15 mouse cellular contexts compared by ENCODE assay signal in genomic region chr2:118706436-118706835, GRCm38 (mm10). TPM values are rescaled to one million over a fixed set of nuclear protein-coding genes. Genes with fewer than 3 reads are reported as not detected.
A peak's percentile ranks its signal among the peaks of the same experiment; 100 is the strongest.
DNase-seq lines count a peak whose midpoint lies in the region; ATAC-seq and TF ChIP-seq lines count a peak whose summit lies in the region.
"Had no signal": no experiment of that assay in that cellular context is flagged by ENCODE, and none has a peak within 500 bp of the region (broad histone marks: within the 10 kb centered on the region; RNA-seq: fewer than 3 reads in every experiment).

No protein-coding gene starts in this region.

- WGBS in forebrain, embryonic 16.5 days: 5% methylated on average over 6 of the region's 6 CpGs
- 5% methylated on average over 6 of the region's 6 CpGs for WGBS in forebrain, embryonic 10.5 days
- 17% methylated on average over 6 of the region's 6 CpGs for WGBS in hindbrain, postnatal 0 days
- WGBS in hindbrain, embryonic 16.5 days: 18% methylated on average over 6 of the region's 6 CpGs
- 11% methylated on average over 6 of the region's 6 CpGs for WGBS in kidney, embryonic 16.5 days
- 6% methylated on average over 6 of the region's 6 CpGs for WGBS in hindbrain, embryonic 14.5 days

- no peaks in the 10 kb centered on the region for H3K9me3 ChIP-seq in forebrain, embryonic 16.5 days (ENCODE audit: control insufficient read depth, low read length)
- no peaks in the 10 kb centered on the region for H3K9me3 ChIP-seq in forebrain, embryonic 10.5 days
- no peaks in the 10 kb centered on the region for H3K9me3 ChIP-seq in hindbrain, postnatal 0 days (ENCODE audit: low read length)
- H3K9me3 ChIP-seq in hindbrain, embryonic 16.5 days (ENCODE audit: control insufficient read depth, low read length): no peaks in the 10 kb centered on the region
- H3K9me3 ChIP-seq in kidney, embryonic 16.5 days (ENCODE audit: low read length): no peaks in the 10 kb centered on the region
- no peaks in the 10 kb centered on the region for H3K9me3 ChIP-seq in hindbrain, embryonic 14.5 days (ENCODE audit: control insufficient read depth, low read length)
- H3K9me3 ChIP-seq: embryonic facial prominence, embryonic 15.5 days; liver, embryonic 12.5 days had no signal

- no peaks in the 10 kb centered on the region for H3K36me3 ChIP-seq in forebrain, embryonic 16.5 days (ENCODE audit: control insufficient read depth, insufficient read depth)
- H3K36me3 ChIP-seq in forebrain, embryonic 10.5 days (replicated peaks): no peaks in the 10 kb centered on the region
- H3K36me3 ChIP-seq in hindbrain, postnatal 0 days (ENCODE audit: insufficient read depth, low read length): no peaks in the 10 kb centered on the region
- no peaks in the 10 kb centered on the region for H3K36me3 ChIP-seq in hindbrain, embryonic 16.5 days (ENCODE audit: control insufficient read depth, insufficient read depth, low read length)
- no peaks in the 10 kb centered on the region for H3K36me3 ChIP-seq in kidney, embryonic 16.5 days (ENCODE audit: insufficient read depth, low read length)
- no peaks in the 10 kb centered on the region for H3K36me3 ChIP-seq in hindbrain, embryonic 14.5 days (replicated peaks; ENCODE audit: control insufficient read depth, insufficient read depth)
- H3K36me3 ChIP-seq: embryonic facial prominence, embryonic 15.5 days; liver, embryonic 12.5 days had no signal

- no peak overlapping the region for H3K9ac ChIP-seq in forebrain, embryonic 16.5 days (replicated peaks; ENCODE audit: low read depth, low read length)
- H3K9ac ChIP-seq in hindbrain, postnatal 0 days (replicated peaks; ENCODE audit: low read length): no peak overlapping the region
- no peak overlapping the region for H3K9ac ChIP-seq in hindbrain, embryonic 16.5 days (ENCODE audit: low read depth, low read length)
- H3K9ac ChIP-seq in kidney, embryonic 16.5 days (replicated peaks; ENCODE audit: low read length): no peak overlapping the region
- no peak overlapping the region for H3K9ac ChIP-seq in hindbrain, embryonic 14.5 days
- H3K9ac ChIP-seq: embryonic facial prominence, embryonic 15.5 days; liver, embryonic 12.5 days had no signal

- peaks cover 43% of the 10 kb centered on the region for H3K4me1 ChIP-seq in forebrain, embryonic 16.5 days (replicated peaks; ENCODE audit: control insufficient read depth, insufficient read depth, low read length)
- peaks cover 70% of the 10 kb centered on the region for H3K4me1 ChIP-seq in forebrain, embryonic 10.5 days
- H3K4me1 ChIP-seq in hindbrain, postnatal 0 days (ENCODE audit: insufficient read depth, low read length): peaks cover 24% of the 10 kb centered on the region
- H3K4me1 ChIP-seq in hindbrain, embryonic 16.5 days (ENCODE audit: control insufficient read depth, insufficient read depth, low read depth, low read length): peaks cover 31% of the 10 kb centered on the region
- peaks cover 45% of the 10 kb centered on the region for H3K4me1 ChIP-seq in kidney, embryonic 16.5 days (ENCODE audit: insufficient read depth, low read length)
- peaks cover 28% of the 10 kb centered on the region for H3K4me1 ChIP-seq in hindbrain, embryonic 14.5 days (replicated peaks; ENCODE audit: control insufficient read depth, insufficient read depth, low read length)

- peaks cover 63% of the 10 kb centered on the region for H3K27me3 ChIP-seq in forebrain, embryonic 16.5 days (replicated peaks; ENCODE audit: control insufficient read depth, insufficient read depth, low read length)
- peaks cover 100% of the 10 kb centered on the region for H3K27me3 ChIP-seq in forebrain, embryonic 10.5 days (ENCODE audit: poor library complexity, severe bottlenecking)
- H3K27me3 ChIP-seq in hindbrain, postnatal 0 days (ENCODE audit: insufficient read depth, low read length): peaks cover 75% of the 10 kb centered on the region
- peaks cover 77% of the 10 kb centered on the region for H3K27me3 ChIP-seq in hindbrain, embryonic 16.5 days (replicated peaks; ENCODE audit: control insufficient read depth, insufficient read depth, low read length)
- peaks cover 97% of the 10 kb centered on the region for H3K27me3 ChIP-seq in kidney, embryonic 16.5 days (ENCODE audit: insufficient read depth, low read length)
- peaks cover 96% of the 10 kb centered on the region for H3K27me3 ChIP-seq in hindbrain, embryonic 14.5 days (ENCODE audit: control insufficient read depth, insufficient read depth, low read length)

- H3K4me3 ChIP-seq in forebrain, embryonic 16.5 days (replicated peaks; ENCODE audit: low read length): no peak overlapping the region
- no peak overlapping the region for H3K4me3 ChIP-seq in forebrain, embryonic 10.5 days
- H3K4me3 ChIP-seq in hindbrain, postnatal 0 days (ENCODE audit: low read length): no peak overlapping the region
- no peak overlapping the region for H3K4me3 ChIP-seq in hindbrain, embryonic 16.5 days (ENCODE audit: low read length)
- H3K4me3 ChIP-seq in kidney, embryonic 16.5 days (ENCODE audit: low read length): no peak overlapping the region
- no peak overlapping the region for H3K4me3 ChIP-seq in hindbrain, embryonic 14.5 days (replicated peaks; ENCODE audit: low read length)
- H3K4me3 ChIP-seq: embryonic facial prominence, embryonic 15.5 days; liver, embryonic 12.5 days had no signal

- 0 out of 2 replicates have a peak, but pooled peaks have one; percentile 13 for ATAC-seq in forebrain, embryonic 16.5 days
- no peak for ATAC-seq in hindbrain, postnatal 0 days
- no peak for ATAC-seq in hindbrain, embryonic 16.5 days
- no peak for ATAC-seq in kidney, embryonic 16.5 days (ENCODE audit: low FRiP score, low TSS enrichment)
- ATAC-seq in hindbrain, embryonic 14.5 days (ENCODE audit: low FRiP score): no peak
- ATAC-seq: liver, embryonic 12.5 days had no signal

- no peak overlapping the region for H3K4me2 ChIP-seq in forebrain, embryonic 16.5 days (ENCODE audit: low read length)
- no peak overlapping the region for H3K4me2 ChIP-seq in hindbrain, postnatal 0 days (ENCODE audit: low read depth, low read length)
- no peak overlapping the region for H3K4me2 ChIP-seq in hindbrain, embryonic 16.5 days (ENCODE audit: low read length)
- no peak overlapping the region for H3K4me2 ChIP-seq in kidney, embryonic 16.5 days (replicated peaks; ENCODE audit: low read depth, low read length)
- no peak overlapping the region for H3K4me2 ChIP-seq in hindbrain, embryonic 14.5 days (replicated peaks)
- H3K4me2 ChIP-seq: embryonic facial prominence, embryonic 15.5 days; liver, embryonic 12.5 days had no signal

- TF ChIP-seq CTCF in hindbrain, postnatal 0 days (IDR thresholded peaks at IDR 0.05; ENCODE audit: low read depth): 0 out of 2 replicates have a peak, but pooled peaks have one; percentile 8

- DNase-seq in forebrain, embryonic 10.5 days (ENCODE audit: extremely low spot score, low spot score): no peak
- no peak for DNase-seq in hindbrain, postnatal 0 days (ENCODE audit: low spot score)
- peak; percentile 37 for DNase-seq in thymus, postnatal 14 days
- no peak for DNase-seq in thymus, postnatal 10 days (ENCODE audit: low spot score in 2 of 2)
- DNase-seq in hindbrain, embryonic 14.5 days (ENCODE audit: low spot score): no peak
- DNase-seq: cerebellum, postnatal 14 days; kidney, postnatal 25 days; lung, postnatal 36 days; spleen, adult 18-20 months had no signal

- no peak overlapping the region for H3K27ac ChIP-seq in forebrain, embryonic 16.5 days (ENCODE audit: low read length)
- H3K27ac ChIP-seq in forebrain, embryonic 10.5 days: no peak overlapping the region
- no peak overlapping the region for H3K27ac ChIP-seq in hindbrain, postnatal 0 days
- no peak overlapping the region for H3K27ac ChIP-seq in hindbrain, embryonic 16.5 days (ENCODE audit: low read depth, low read length)
- no peak overlapping the region for H3K27ac ChIP-seq in kidney, embryonic 16.5 days (ENCODE audit: low read length)
- no peak overlapping the region for H3K27ac ChIP-seq in hindbrain, embryonic 14.5 days
- H3K27ac ChIP-seq: embryonic facial prominence, embryonic 15.5 days; liver, embryonic 12.5 days had no signal

RNA-seq across cellular contexts. Expression of gene Ankrd63, which starts 2.7 kb away (rescaled TPM):
- 0.43 and 0.46 TPM in 2 replicates for polyA plus RNA-seq in forebrain, embryonic 16.5 days (2015; fragmentation: Nextera tagmentation; extraction: Ambion mirVana)
- not detected in 2 replicates for polyA plus RNA-seq in forebrain, embryonic 10.5 days (2016; fragmentation: Nextera tagmentation; extraction: Ambion mirVana)
- total RNA-seq in hindbrain, postnatal 0 days (2014; rRNA removed): 0.18 TPM in 1 of 2 replicates, not detected in the other
- polyA plus RNA-seq in hindbrain, postnatal 0 days (2015; fragmentation: Nextera tagmentation; extraction: Ambion mirVana): 0.08 TPM in 1 of 2 replicates, not detected in the other
- polyA plus RNA-seq in hindbrain, embryonic 16.5 days (2015; fragmentation: Nextera tagmentation; extraction: Ambion mirVana): 0.03 TPM in 1 of 2 replicates, not detected in the other
- 0.25 and 0.30 TPM in 2 replicates for polyA plus RNA-seq in kidney, embryonic 16.5 days (2015; fragmentation: Nextera tagmentation; extraction: Ambion mirVana)
- not detected in 2 replicates for polyA plus RNA-seq in hindbrain, embryonic 14.5 days (2014; fragmentation: Nextera tagmentation; extraction: Ambion mirVana)

RNA-seq across cellular contexts. Expression of gene Plcb2, which starts 21.8 kb away (rescaled TPM):
- 0.63 and 1.2 TPM in 2 replicates for polyA plus RNA-seq in forebrain, embryonic 16.5 days (2015; fragmentation: Nextera tagmentation; extraction: Ambion mirVana)
- polyA plus RNA-seq in forebrain, embryonic 10.5 days (2016; fragmentation: Nextera tagmentation; extraction: Ambion mirVana): 0.38 and 0.46 TPM in 2 replicates
- 1.7 and 4.5 TPM in 2 replicates for total RNA-seq in hindbrain, postnatal 0 days (2014; rRNA removed)
- polyA plus RNA-seq in hindbrain, postnatal 0 days (2015; fragmentation: Nextera tagmentation; extraction: Ambion mirVana): 0.61 and 0.69 TPM in 2 replicates
- 0.88 and 1.1 TPM in 2 replicates for polyA plus RNA-seq in hindbrain, embryonic 16.5 days (2015; fragmentation: Nextera tagmentation; extraction: Ambion mirVana)
- polyA plus RNA-seq in kidney, embryonic 16.5 days (2015; fragmentation: Nextera tagmentation; extraction: Ambion mirVana): 1.4 and 1.7 TPM in 2 replicates
- polyA plus RNA-seq in hindbrain, embryonic 14.5 days (2014; fragmentation: Nextera tagmentation; extraction: Ambion mirVana): 0.54 and 0.69 TPM in 2 replicates

RNA-seq across cellular contexts. Expression of gene Inafm2, which starts 39.1 kb away (rescaled TPM):
- 24.4 and 27.0 TPM in 2 replicates for polyA plus RNA-seq in forebrain, embryonic 16.5 days (2015; fragmentation: Nextera tagmentation; extraction: Ambion mirVana)
- 19.8 and 21.7 TPM in 2 replicates for polyA plus RNA-seq in forebrain, embryonic 10.5 days (2016; fragmentation: Nextera tagmentation; extraction: Ambion mirVana)
- 19.8 and 21.1 TPM in 2 replicates for total RNA-seq in hindbrain, postnatal 0 days (2014; rRNA removed)
- 18.9 TPM in 2 replicates for polyA plus RNA-seq in hindbrain, postnatal 0 days (2015; fragmentation: Nextera tagmentation; extraction: Ambion mirVana)
- 20.2 and 20.4 TPM in 2 replicates for polyA plus RNA-seq in hindbrain, embryonic 16.5 days (2015; fragmentation: Nextera tagmentation; extraction: Ambion mirVana)
- polyA plus RNA-seq in kidney, embryonic 16.5 days (2015; fragmentation: Nextera tagmentation; extraction: Ambion mirVana): 15.2 and 16.3 TPM in 2 replicates
- polyA plus RNA-seq in hindbrain, embryonic 14.5 days (2014; fragmentation: Nextera tagmentation; extraction: Ambion mirVana): 29.5 and 30.6 TPM in 2 replicates

RNA-seq across cellular contexts. Expression of gene Pak6, which starts 43.3 kb away (rescaled TPM):
- polyA plus RNA-seq in forebrain, embryonic 16.5 days (2015; fragmentation: Nextera tagmentation; extraction: Ambion mirVana): 26.0 and 36.4 TPM in 2 replicates
- polyA plus RNA-seq in forebrain, embryonic 10.5 days (2016; fragmentation: Nextera tagmentation; extraction: Ambion mirVana): 0.52 and 1.6 TPM in 2 replicates
- 74.6 and 79.0 TPM in 2 replicates for total RNA-seq in hindbrain, postnatal 0 days (2014; rRNA removed)
- 36.5 and 40.8 TPM in 2 replicates for polyA plus RNA-seq in hindbrain, postnatal 0 days (2015; fragmentation: Nextera tagmentation; extraction: Ambion mirVana)
- polyA plus RNA-seq in hindbrain, embryonic 16.5 days (2015; fragmentation: Nextera tagmentation; extraction: Ambion mirVana): 45.0 and 53.9 TPM in 2 replicates
- polyA plus RNA-seq in kidney, embryonic 16.5 days (2015; fragmentation: Nextera tagmentation; extraction: Ambion mirVana): 0.60 and 1.4 TPM in 2 replicates
- polyA plus RNA-seq in hindbrain, embryonic 14.5 days (2014; fragmentation: Nextera tagmentation; extraction: Ambion mirVana): 39.9 and 41.7 TPM in 2 replicates

RNA-seq across cellular contexts. Expression of gene Ccdc9b, which starts 56.0 kb away (rescaled TPM):
- 1.3 and 1.6 TPM in 2 replicates for polyA plus RNA-seq in forebrain, embryonic 16.5 days (2015; fragmentation: Nextera tagmentation; extraction: Ambion mirVana)
- 0.53 and 0.64 TPM in 2 replicates for polyA plus RNA-seq in forebrain, embryonic 10.5 days (2016; fragmentation: Nextera tagmentation; extraction: Ambion mirVana)
- total RNA-seq in hindbrain, postnatal 0 days (2014; rRNA removed): 1.4 and 3.9 TPM in 2 replicates
- polyA plus RNA-seq in hindbrain, postnatal 0 days (2015; fragmentation: Nextera tagmentation; extraction: Ambion mirVana): 0.70 and 0.84 TPM in 2 replicates
- 1.0 and 1.3 TPM in 2 replicates for polyA plus RNA-seq in hindbrain, embryonic 16.5 days (2015; fragmentation: Nextera tagmentation; extraction: Ambion mirVana)
- polyA plus RNA-seq in kidney, embryonic 16.5 days (2015; fragmentation: Nextera tagmentation; extraction: Ambion mirVana): 1.3 and 1.4 TPM in 2 replicates
- 0.48 and 0.87 TPM in 2 replicates for polyA plus RNA-seq in hindbrain, embryonic 14.5 days (2014; fragmentation: Nextera tagmentation; extraction: Ambion mirVana)
- total RNA-seq: neutrophil, adult 5-6 weeks had no signal
